Mouse (Mus musculus) erythroblast, embryonic 14.5 days (primary cell): ENCODE data around the gene Ciita. TPM values are rescaled to one million over a fixed set of nuclear protein-coding genes. Genes with fewer than 3 reads are reported as not detected.

Source experiments
- H3K27me3 ChIP-seq: 2 replicates; pipeline ENCODE4 v1.6.1; 2012; ENCODE audit warnings: inconsistent platforms; ENCODE audit not compliant: control insufficient read depth
- H3K36me3 ChIP-seq: 2 replicates; pipeline ENCODE4 v1.6.1; 2012; ENCODE audit warnings: mild to moderate bottlenecking, inconsistent platforms; ENCODE audit not compliant: control insufficient read depth
- H3K4me1 ChIP-seq: 2 replicates; pipeline ENCODE4 v1.6.1; 2012; ENCODE audit warnings: inconsistent platforms; ENCODE audit not compliant: control insufficient read depth
- H3K4me3 ChIP-seq: replicated peaks from 2 replicates; pipeline ENCODE3; 2012; ENCODE audit warnings: moderate library complexity, mild to moderate bottlenecking, inconsistent platforms
- H3K9me3 ChIP-seq: 2 replicates; pipeline ENCODE4 v1.6.1; 2012; ENCODE audit warnings: low read length, inconsistent platforms, mixed read lengths; ENCODE audit not compliant: control insufficient read depth
- GATA1 ChIP-seq: IDR thresholded peaks from 2 replicates; pipeline ENCODE4 v1.6.1; 2012; ENCODE audit warnings: low read length, inconsistent platforms, mixed read lengths
- TAL1 ChIP-seq: IDR thresholded peaks from 3 replicates; pipeline ENCODE4 v1.6.1; 2012; ENCODE audit warnings: low read length, inconsistent platforms, mixed read lengths
- polyA plus RNA-seq: library from polyadenylated mRNA; stranded (reverse); fragments of >175 nt; gene quantifications from 2 replicates; pipeline ENCODE4 v1.2.3, GENCODE M21; 2012

Gene Ciita
- polyA plus RNA-seq, 1 experiment = not detected

GRCm38 (mm10) chr16:10488769-10489481 is 9.1 kb downstream of the Ciita start:
- no peaks in the 10 kb centered on the region for H3K36me3 ChIP-seq
- no peak for TF ChIP-seq TAL1
- TF ChIP-seq GATA1 = no peak
- H3K9me3 ChIP-seq = no peaks in the 10 kb centered on the region
- no peaks in the 10 kb centered on the region for H3K4me1 ChIP-seq
- no peak overlapping the region for H3K4me3 ChIP-seq
- H3K27me3 ChIP-seq = peaks cover 10% of the 10 kb centered on the region; the same call in 1 of the 2 replicates

- H3K4me1 ChIP-seq = no peaks in the 10 kb centered on the region
- no peak overlapping the region for H3K4me3 ChIP-seq
- no peaks in the 10 kb centered on the region for H3K9me3 ChIP-seq
- no peaks in the 10 kb centered on the region for H3K36me3 ChIP-seq
- peaks cover 10% of the 10 kb centered on the region; the same call in 1 of the 2 replicates for H3K27me3 ChIP-seq
- TF ChIP-seq GATA1 = no peak
- TF ChIP-seq TAL1 = no peak
Observed at GRCm38 (mm10) chr16:10489483-10489882, 9.6 kb downstream of the Ciita start.

- TF ChIP-seq TAL1 = no peak
- H3K4me3 ChIP-seq = no peak overlapping the region
- H3K27me3 ChIP-seq = peaks cover 10% of the 10 kb centered on the region; the same call in 1 of the 2 replicates
- no peaks in the 10 kb centered on the region for H3K4me1 ChIP-seq
- no peaks in the 10 kb centered on the region for H3K9me3 ChIP-seq
- H3K36me3 ChIP-seq = no peaks in the 10 kb centered on the region
Observed at GRCm38 (mm10) chr16:10489904-10490457, 10.1 kb downstream of the Ciita start.

GRCm38 (mm10) chr16:10490503-10491150 is 10.8 kb downstream of the Ciita start:
- Histone ChIP-seq H3K27me3 (peaks cover 10% of the 10 kb centered on the region; the same call in 1 of the 2 replicates), H3K4me1 (no peaks in the 10 kb centered on the region), H3K36me3 (no peaks in the 10 kb centered on the region), H3K9me3 (no peaks in the 10 kb centered on the region), H3K4me3 (no peak overlapping the region)
- no peak for TF ChIP-seq TAL1
- no peak for TF ChIP-seq GATA1

GRCm38 (mm10) chr16:10491716-10492115 is 11.9 kb downstream of the Ciita start:
- TF ChIP-seq TAL1 (no peak), GATA1 (no peak)
- H3K4me3 ChIP-seq = no peak overlapping the region
- peaks cover 10% of the 10 kb centered on the region; the same call in 1 of the 2 replicates for H3K27me3 ChIP-seq
- H3K36me3 ChIP-seq = no peaks in the 10 kb centered on the region
- H3K4me1 ChIP-seq = no peaks in the 10 kb centered on the region
- no peaks in the 10 kb centered on the region for H3K9me3 ChIP-seq

GRCm38 (mm10) chr16:10492587-10492986 is 12.7 kb downstream of the Ciita start:
- Histone ChIP-seq H3K4me1 (no peaks in the 10 kb centered on the region), H3K4me3 (no peak overlapping the region), H3K27me3 (peaks cover 10% of the 10 kb centered on the region; the same call in 1 of the 2 replicates), H3K36me3 (no peaks in the 10 kb centered on the region), H3K9me3 (no peaks in the 10 kb centered on the region)
- TF ChIP-seq GATA1 = no peak
- TF ChIP-seq TAL1 = no peak

GRCm38 (mm10) chr16:10495824-10496298 is 16.0 kb downstream of the Ciita start:
- no peak for TF ChIP-seq TAL1
- TF ChIP-seq GATA1 = no peak
- no peak overlapping the region for H3K4me3 ChIP-seq
- H3K4me1 ChIP-seq = no peaks in the 10 kb centered on the region
- H3K27me3 ChIP-seq = no peaks in the 10 kb centered on the region
- H3K36me3 ChIP-seq = no peaks in the 10 kb centered on the region
- no peaks in the 10 kb centered on the region for H3K9me3 ChIP-seq

GRCm38 (mm10) chr16:10498096-10498602 is 18.3 kb downstream of the Ciita start:
- Histone ChIP-seq H3K36me3 (no peaks in the 10 kb centered on the region), H3K27me3 (no peaks in the 10 kb centered on the region), H3K9me3 (no peaks in the 10 kb centered on the region), H3K4me1 (no peaks in the 10 kb centered on the region), H3K4me3 (no peak overlapping the region)
- TF ChIP-seq GATA1 (no peak), TAL1 (no peak)

GRCm38 (mm10) chr16:10499122-10499521 is 19.3 kb downstream of the Ciita start:
- no peaks in the 10 kb centered on the region for H3K4me1 ChIP-seq
- H3K27me3 ChIP-seq = no peaks in the 10 kb centered on the region
- H3K4me3 ChIP-seq = no peak overlapping the region
- no peaks in the 10 kb centered on the region for H3K9me3 ChIP-seq
- no peak for TF ChIP-seq TAL1
- no peak for TF ChIP-seq GATA1
- H3K36me3 ChIP-seq = no peaks in the 10 kb centered on the region
